Mouse (Mus musculus): Measurements from ENCODE around the gene Tpd52l2. TPM values are rescaled to one million over a fixed set of nuclear protein-coding genes. Genes with fewer than 3 reads are reported as not detected.

Tpd52l2 gene
- polyA plus RNA-seq, 1 experiment: not detected

GRCm38 (mm10) chr2:181496281-181496680, 661 bp upstream of the Tpd52l2 start:
- no peak for TF ChIP-seq POLR2A (IDR thresholded peaks at IDR 0.05; ENCODE audit: insufficient read depth, low read depth, low read length)
- TF ChIP-seq CTCF (IDR thresholded peaks at IDR 0.05; ENCODE audit: insufficient read depth, low read depth, low read length): peak; percentile 71; the same call in 1 of the 2 replicates
- 11% methylated on average over 8 of the region's 8 CpGs for WGBS
- Histone ChIP-seq H3K4me1 (ENCODE audit: control insufficient read depth, insufficient read depth, low read length) (peaks cover 3% of the 10 kb centered on the region), H3K27ac (ENCODE audit: insufficient read depth, low read depth, low read length) (no peak overlapping the region), H3K4me3 (ENCODE audit: insufficient read depth, low read depth, low read length) (peak overlapping the region; percentile 48)

DNA sequence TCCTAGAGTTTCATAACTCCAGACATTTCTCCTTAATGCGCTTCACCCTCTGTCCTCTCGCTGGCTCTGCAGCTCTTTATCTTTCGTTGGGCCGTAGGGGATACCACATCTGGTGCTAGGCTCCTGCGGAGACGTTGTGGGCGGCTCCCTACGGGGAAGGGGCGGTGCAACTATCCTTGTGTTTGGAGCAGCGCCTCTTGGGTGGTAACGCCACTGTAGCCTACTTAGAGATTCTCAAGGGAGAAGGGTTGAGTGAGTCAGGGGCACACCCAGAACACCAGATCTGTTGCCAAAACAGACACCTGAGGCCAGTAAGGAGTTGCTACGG, 570 bp downstream of the Tpd52l2 start:
- peak overlapping the region; percentile 81 for H3K4me3 ChIP-seq (ENCODE audit: insufficient read depth, low read depth, low read length)
- WGBS: under 1% methylated on average over 12 of the region's 12 CpGs
- H3K4me1 ChIP-seq (ENCODE audit: control insufficient read depth, insufficient read depth, low read length): peaks cover 3% of the 10 kb centered on the region
- peak overlapping the region; percentile 61 for H3K27ac ChIP-seq (ENCODE audit: insufficient read depth, low read depth, low read length)
- no peak; the same call in 1 of the 2 replicates for TF ChIP-seq POLR2A (IDR thresholded peaks at IDR 0.05; ENCODE audit: insufficient read depth, low read depth, low read length)
- no peak for TF ChIP-seq CTCF (IDR thresholded peaks at IDR 0.05; ENCODE audit: insufficient read depth, low read depth, low read length)

- H3K4me3 ChIP-seq (ENCODE audit: insufficient read depth, low read depth, low read length): no peak overlapping the region
- no peak overlapping the region for H3K27ac ChIP-seq (ENCODE audit: insufficient read depth, low read depth, low read length)
- WGBS: 57% methylated on average over 4 of the region's 4 CpGs
- TF ChIP-seq CTCF (IDR thresholded peaks at IDR 0.05; ENCODE audit: insufficient read depth, low read depth, low read length): no peak
- H3K4me1 ChIP-seq (ENCODE audit: control insufficient read depth, insufficient read depth, low read length): peaks cover 3% of the 10 kb centered on the region
Measured at GRCm38 (mm10) chr2:181498644-181499043, 1.7 kb downstream of the Tpd52l2 start.

DNA sequence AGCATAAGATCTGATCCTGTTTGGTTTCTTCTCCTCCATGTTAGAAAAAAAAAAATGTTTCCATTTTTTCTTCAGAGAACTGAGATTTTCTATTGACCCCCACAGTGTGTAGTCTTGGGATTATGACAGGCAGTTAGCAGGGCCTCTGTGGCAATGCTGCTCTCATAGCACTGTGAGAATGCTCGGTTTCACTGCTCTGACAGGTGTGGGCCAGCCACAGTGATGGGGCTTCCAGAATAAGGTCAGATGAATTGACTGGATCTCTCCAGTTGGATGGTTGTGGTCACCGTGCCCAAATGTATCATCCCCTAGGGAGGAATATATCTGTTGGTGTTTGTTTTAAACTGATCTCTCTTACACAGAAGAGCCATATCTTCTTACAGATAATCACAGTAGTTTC, 12.2 kb downstream of the Tpd52l2 start:
- no peak overlapping the region for H3K27ac ChIP-seq (ENCODE audit: insufficient read depth, low read depth, low read length)
- no peak overlapping the region for H3K4me3 ChIP-seq (ENCODE audit: insufficient read depth, low read depth, low read length)
- WGBS: 90% methylated on average over 2 of the region's 2 CpGs
- no peaks in the 10 kb centered on the region for H3K4me1 ChIP-seq (ENCODE audit: control insufficient read depth, insufficient read depth, low read length)
- TF ChIP-seq POLR2A (IDR thresholded peaks at IDR 0.05; ENCODE audit: insufficient read depth, low read depth, low read length) (no peak), CTCF (IDR thresholded peaks at IDR 0.05; ENCODE audit: insufficient read depth, low read depth, low read length) (no peak)

DNA sequence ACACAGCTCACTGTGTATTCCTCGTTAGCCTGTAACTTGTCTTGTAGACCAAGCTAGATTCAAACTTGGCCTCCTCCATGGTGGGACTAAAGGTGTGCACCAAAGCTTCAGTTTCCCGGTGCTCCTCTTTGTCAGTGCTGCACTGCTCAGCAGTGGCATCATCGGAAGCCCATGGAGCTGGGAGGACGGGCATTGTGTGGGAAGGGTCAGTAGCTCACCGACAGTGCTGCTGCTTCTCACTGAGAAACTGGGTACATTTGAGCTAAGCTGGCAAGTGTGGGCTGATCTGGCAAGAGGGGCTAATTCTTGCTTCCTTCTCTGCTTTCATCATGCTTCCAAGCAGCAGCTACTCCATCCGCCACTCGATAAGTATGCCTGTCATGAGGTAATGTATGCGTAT, 14.3 kb downstream of the Tpd52l2 start:
- Histone ChIP-seq H3K4me3 (ENCODE audit: insufficient read depth, low read depth, low read length) (no peak overlapping the region), H3K27ac (ENCODE audit: insufficient read depth, low read depth, low read length) (no peak overlapping the region), H3K4me1 (ENCODE audit: control insufficient read depth, insufficient read depth, low read length) (no peaks in the 10 kb centered on the region)
- 93% methylated on average over 8 of the region's 8 CpGs for WGBS
- TF ChIP-seq POLR2A (IDR thresholded peaks at IDR 0.05; ENCODE audit: insufficient read depth, low read depth, low read length): no peak
- no peak for TF ChIP-seq CTCF (IDR thresholded peaks at IDR 0.05; ENCODE audit: insufficient read depth, low read depth, low read length)

DNA sequence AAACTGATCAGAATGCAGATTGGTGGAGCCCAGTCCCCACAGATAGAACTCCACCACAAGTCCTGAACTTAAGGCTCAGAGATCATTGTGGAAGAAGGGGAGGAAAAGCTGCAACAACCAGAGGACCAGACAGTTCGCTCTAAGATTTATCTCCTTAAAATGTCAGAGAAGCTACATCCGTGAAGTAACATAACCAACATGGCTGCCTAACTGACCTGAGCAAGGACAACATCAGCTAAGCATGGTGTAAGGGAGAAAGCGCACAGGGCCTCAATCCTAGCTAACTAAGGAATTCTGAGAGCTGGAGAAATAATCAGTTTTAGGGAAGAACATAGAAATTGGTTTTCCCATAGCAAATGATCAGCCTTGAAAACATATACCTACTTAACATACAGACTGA, 22.3 kb downstream of the Tpd52l2 start:
- Histone ChIP-seq H3K27ac (ENCODE audit: insufficient read depth, low read depth, low read length) (peak overlapping the region; percentile 67), H3K4me1 (ENCODE audit: control insufficient read depth, insufficient read depth, low read length) (peaks cover 2% of the 10 kb centered on the region), H3K4me3 (ENCODE audit: insufficient read depth, low read depth, low read length) (no peak overlapping the region)
- 81% methylated on average over 3 of the region's 3 CpGs for WGBS
- TF ChIP-seq CTCF (IDR thresholded peaks at IDR 0.05; ENCODE audit: insufficient read depth, low read depth, low read length): no peak
- no peak for TF ChIP-seq POLR2A (IDR thresholded peaks at IDR 0.05; ENCODE audit: insufficient read depth, low read depth, low read length)

DNA sequence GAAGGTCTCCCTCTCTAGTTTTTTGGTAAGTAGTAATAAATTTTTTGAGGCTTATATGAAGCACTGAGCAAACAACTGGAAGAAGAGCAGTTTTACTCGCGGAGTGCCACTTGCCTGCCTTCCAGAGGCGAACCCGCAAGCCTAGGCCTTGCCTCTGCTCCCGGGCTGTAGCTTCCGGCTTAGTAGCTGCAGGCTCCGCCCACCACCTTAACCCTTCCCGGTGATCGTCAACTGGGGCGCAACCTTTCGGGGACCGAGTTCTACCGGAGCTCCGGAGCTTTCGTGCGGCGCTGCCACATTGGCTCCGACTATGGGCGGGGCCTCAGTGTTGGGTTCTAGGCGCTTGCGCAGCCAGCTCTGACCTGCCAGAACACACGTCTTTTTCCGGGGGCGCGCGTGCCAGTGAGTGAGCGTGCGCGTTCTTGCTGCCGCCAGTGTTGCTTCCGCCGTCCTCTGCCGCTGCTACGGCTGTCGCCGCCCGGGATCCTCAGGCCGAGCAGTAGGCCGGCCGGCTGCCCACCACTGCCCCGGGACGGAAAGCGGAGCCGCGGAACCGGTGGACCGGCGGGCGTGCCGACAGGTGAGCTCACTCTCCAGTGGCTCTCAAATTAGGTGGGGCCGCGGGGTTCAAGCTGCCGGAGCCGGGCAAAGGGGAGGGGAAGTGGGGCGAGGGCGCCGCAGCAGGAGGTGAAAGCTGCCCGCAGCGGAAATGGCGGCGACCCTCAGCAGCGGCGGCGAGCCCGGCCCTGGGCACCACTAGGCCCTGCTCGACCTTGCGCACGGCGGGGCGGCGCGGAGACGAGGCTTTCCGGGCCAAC, 23.4 kb downstream of the Tpd52l2 start, which contains the start of gene Dnajc5:
Dnajc5 (plus strand) TSS at position 368 of the 818 bp plus-strand sequence.
- Histone ChIP-seq H3K4me3 (ENCODE audit: insufficient read depth, low read depth, low read length) (peak within 1 kb of the TSS; percentile 92), H3K27ac (ENCODE audit: insufficient read depth, low read depth, low read length) (peak within 1 kb of the TSS; percentile 85), H3K4me1 (ENCODE audit: control insufficient read depth, insufficient read depth, low read length) (peaks cover 2% of the 10 kb centered on the region)
- TF ChIP-seq CTCF (IDR thresholded peaks at IDR 0.05; ENCODE audit: insufficient read depth, low read depth, low read length): no peak
- TF ChIP-seq POLR2A (IDR thresholded peaks at IDR 0.05; ENCODE audit: insufficient read depth, low read depth, low read length): peak; percentile 37; the same call in 1 of the 2 replicates
- under 1% methylated on average over 74 of the region's 74 CpGs for WGBS

GRCm38 (mm10) chr2:181520936-181521227, 23.9 kb downstream of the Tpd52l2 start:
- TF ChIP-seq CTCF (IDR thresholded peaks at IDR 0.05; ENCODE audit: insufficient read depth, low read depth, low read length) (no peak), POLR2A (IDR thresholded peaks at IDR 0.05; ENCODE audit: insufficient read depth, low read depth, low read length) (no peak)
- under 1% methylated on average over 17 of the region's 17 CpGs for WGBS

DNA sequence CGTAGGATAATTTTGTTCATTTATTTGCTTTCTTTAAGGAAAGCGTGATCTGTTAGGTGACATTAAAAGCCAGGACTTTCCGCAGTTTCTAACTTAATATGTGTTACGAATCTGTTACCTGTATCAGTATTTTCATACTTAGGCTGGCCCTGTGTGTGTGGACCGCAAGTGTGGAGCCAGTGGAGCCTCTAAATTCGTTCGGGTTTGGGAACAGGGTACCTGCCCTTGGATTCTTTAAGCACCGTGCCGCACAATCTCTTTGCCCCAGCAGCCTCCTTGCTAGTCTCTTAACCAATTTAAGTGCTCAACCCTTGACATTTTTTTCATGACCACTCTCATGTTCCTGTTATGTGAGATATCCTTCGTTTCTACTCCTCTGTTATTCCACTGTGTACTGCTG, 24.5 kb downstream of the Tpd52l2 start:
- H3K27ac ChIP-seq (ENCODE audit: insufficient read depth, low read depth, low read length): no peak overlapping the region
- WGBS: 33% methylated on average over 10 of the region's 10 CpGs
- TF ChIP-seq CTCF (IDR thresholded peaks at IDR 0.05; ENCODE audit: insufficient read depth, low read depth, low read length) (no peak), POLR2A (IDR thresholded peaks at IDR 0.05; ENCODE audit: insufficient read depth, low read depth, low read length) (no peak)
- peak overlapping the region; percentile 43 for H3K4me3 ChIP-seq (ENCODE audit: insufficient read depth, low read depth, low read length)
- peaks cover 2% of the 10 kb centered on the region for H3K4me1 ChIP-seq (ENCODE audit: control insufficient read depth, insufficient read depth, low read length)

More at GRCm38 (mm10) chr2:181520936-181521227, 23.9 kb downstream of the Tpd52l2 start:
- peaks cover 2% of the 10 kb centered on the region for H3K4me1 ChIP-seq (ENCODE audit: control insufficient read depth, insufficient read depth, low read length)
- H3K27ac ChIP-seq (ENCODE audit: insufficient read depth, low read depth, low read length): peak overlapping the region; percentile 83
- peak overlapping the region; percentile 92 for H3K4me3 ChIP-seq (ENCODE audit: insufficient read depth, low read depth, low read length)
